8 mouse cellular contexts compared by ENCODE assay signal in genomic region chr11:85382055-85382454, GRCm38 (mm10). TPM values are rescaled to one million over a fixed set of nuclear protein-coding genes. Genes with fewer than 3 reads are reported as not detected.
A peak's percentile ranks its signal among the peaks of the same experiment; 100 is the strongest.
DNase-seq lines count a peak whose midpoint lies in the region; ATAC-seq and TF ChIP-seq lines count a peak whose summit lies in the region.

No protein-coding gene starts in this region.

- TF ChIP-seq POLR2A in brain, embryonic 14.5 days (IDR thresholded peaks at IDR 0.05; ENCODE audit: borderline replicate concordance, extremely low read depth, insufficient read depth, insufficient read length, poor library complexity, severe bottlenecking) = no peak
- no peak for TF ChIP-seq POLR2A in spleen, adult 2 months (IDR thresholded peaks at IDR 0.05; ENCODE audit: low read depth, low read length)

- 0 out of 2 replicates have a peak, but pooled peaks cover 2% of the 10 kb centered on the region for H3K4me1 ChIP-seq in hindbrain, embryonic 10.5 days (replicated peaks)
- H3K4me1 ChIP-seq in hindbrain, embryonic 13.5 days (replicated peaks) = no peaks in the 10 kb centered on the region
- H3K4me1 ChIP-seq in spleen, adult 2 months (ENCODE audit: control insufficient read depth, insufficient read depth, insufficient read length) = no peaks in the 10 kb centered on the region

- no peak overlapping the region for H3K4me3 ChIP-seq in hindbrain, embryonic 10.5 days
- no peak overlapping the region for H3K4me3 ChIP-seq in hindbrain, embryonic 13.5 days
- H3K4me3 ChIP-seq in spleen, adult 2 months (ENCODE audit: extremely low read depth, insufficient read depth, insufficient read length) = no peak overlapping the region

- H3K9me3 ChIP-seq in hindbrain, embryonic 10.5 days = no peaks in the 10 kb centered on the region
- no peaks in the 10 kb centered on the region for H3K9me3 ChIP-seq in hindbrain, embryonic 13.5 days

- 23% methylated on average over 4 of the region's 4 CpGs for WGBS in hindbrain, embryonic 10.5 days
- WGBS in hindbrain, embryonic 13.5 days = 18% methylated on average over 4 of the region's 4 CpGs
- WGBS in spleen, adult 2 months = 24% methylated on average over 4 of the region's 4 CpGs

- no peaks in the 10 kb centered on the region for H3K36me3 ChIP-seq in hindbrain, embryonic 10.5 days
- H3K36me3 ChIP-seq in hindbrain, embryonic 13.5 days = no peaks in the 10 kb centered on the region
- no peaks in the 10 kb centered on the region; the same call in 1 of the 2 replicates for H3K36me3 ChIP-seq in spleen, adult 2 months (ENCODE audit: control insufficient read depth, insufficient read depth, low read length)

- peak; percentile 92 for TF ChIP-seq CTCF in brain, embryonic 14.5 days (IDR thresholded peaks at IDR 0.05; ENCODE audit: borderline replicate concordance, extremely low read depth, insufficient read depth, insufficient read length)
- peak; percentile 71; the same call in 1 of the 2 replicates for TF ChIP-seq CTCF in spleen, adult 2 months (IDR thresholded peaks at IDR 0.05; ENCODE audit: extremely low read depth, insufficient read depth, insufficient read length, insufficient replicate concordance)

- no peak overlapping the region for H3K27ac ChIP-seq in hindbrain, embryonic 10.5 days
- no peak overlapping the region for H3K27ac ChIP-seq in hindbrain, embryonic 13.5 days
- no peak overlapping the region for H3K27ac ChIP-seq in spleen, adult 2 months (ENCODE audit: insufficient read depth, low read length)

- no peak overlapping the region for H3K9ac ChIP-seq in hindbrain, embryonic 13.5 days

- no peak for ATAC-seq in hindbrain, embryonic 13.5 days (ENCODE audit: low FRiP score)
- peak; percentile 89 for ATAC-seq in erythroid progenitor cell, adult 5-6 weeks (replicated peaks; ENCODE audit: low FRiP score, poor library complexity, severe bottlenecking)

- H3K27me3 ChIP-seq in hindbrain, embryonic 10.5 days (ENCODE audit: insufficient read depth, poor library complexity, severe bottlenecking) = no peaks in the 10 kb centered on the region
- H3K27me3 ChIP-seq in hindbrain, embryonic 13.5 days = no peaks in the 10 kb centered on the region
- no peaks in the 10 kb centered on the region for H3K27me3 ChIP-seq in spleen, adult 2 months (ENCODE audit: control insufficient read depth, insufficient read depth, low read length)

- DNase-seq in hindbrain, embryonic 10.5 days (ENCODE audit: low spot score) = peak; percentile 73
- DNase-seq in brain, embryonic 14.5 days (ENCODE audit: low read depth) = peak; percentile 80
- DNase-seq in heart, postnatal 10 days = peak; percentile 82 to 89
- DNase-seq in layer of hippocampus, postnatal 25 days (ENCODE audit: extremely low spot score in 1 of 2, low spot score in 1 of 2) = peak; percentile 25 to 69
- peak; percentile 82 to 84 for DNase-seq in lung, postnatal 4 days
- peak; percentile 33 to 38 for DNase-seq in spleen, adult 2 months (ENCODE audit: low read depth in 1 of 2, low spot score in 2 of 2)

- no peak overlapping the region for H3K4me2 ChIP-seq in hindbrain, embryonic 13.5 days

- intact Hi-C loops in heart, postnatal 10 days (cut with DNase I) = loop anchor here (2.0 to 10.0 kb wide), 5 partner anchors 87 to 793 kb away; no protein-coding TSS in a partner anchor

RNA-seq across cellular contexts. Expression of gene Bcas3, which starts 29.1 kb away (rescaled TPM):
- polyA plus RNA-seq in hindbrain, embryonic 10.5 days (2016; fragmentation: Nextera tagmentation; extraction: Ambion mirVana) = 23.3 and 37.3 TPM in 2 replicates
- polyA plus RNA-seq in hindbrain, embryonic 13.5 days (2015; fragmentation: Nextera tagmentation; extraction: Ambion mirVana) = 33.0 and 34.0 TPM in 2 replicates
- polyA plus RNA-seq in brain, embryonic 14.5 days (2012; rRNA removed) = 19.3 and 26.2 TPM in 2 replicates
- 45.0 and 60.8 TPM in 2 replicates for total RNA-seq in erythroid progenitor cell, adult 5-6 weeks (2015; ENCODE audit: low replicate concordance)
- total RNA-seq in erythroid progenitor cell, adult 5-6 weeks (2017; ENCODE audit: low replicate concordance) = 28.0 and 35.8 TPM in 2 replicates
- 10 to 100 TPM; 31.9 to 34.6 TPM for total RNA-seq in heart, postnatal 10 days (2021)
- 10 to 100 TPM; 67.5 to 68.6 TPM for total RNA-seq in layer of hippocampus, postnatal 25 days (2021)
- polyA plus RNA-seq in spleen, adult 2 months (2012; rRNA removed) = 25.3 and 27.2 TPM in 2 replicates

Comparison
In these comparisons a context has a peak if more than half of its experiments do, and no peak if none do; other contexts are left out.
1. DNase-seq: peak in every context shown above with its lines; median percentile 86 in heart, postnatal 10 days; 83 in lung, postnatal 4 days; 80 in brain, embryonic 14.5 days; 73 in hindbrain, embryonic 10.5 days; 47 in layer of hippocampus, postnatal 25 days; 36 in spleen, adult 2 months.